Mouse (Mus musculus): ENCODE results near the gene Aff3.

DNA sequence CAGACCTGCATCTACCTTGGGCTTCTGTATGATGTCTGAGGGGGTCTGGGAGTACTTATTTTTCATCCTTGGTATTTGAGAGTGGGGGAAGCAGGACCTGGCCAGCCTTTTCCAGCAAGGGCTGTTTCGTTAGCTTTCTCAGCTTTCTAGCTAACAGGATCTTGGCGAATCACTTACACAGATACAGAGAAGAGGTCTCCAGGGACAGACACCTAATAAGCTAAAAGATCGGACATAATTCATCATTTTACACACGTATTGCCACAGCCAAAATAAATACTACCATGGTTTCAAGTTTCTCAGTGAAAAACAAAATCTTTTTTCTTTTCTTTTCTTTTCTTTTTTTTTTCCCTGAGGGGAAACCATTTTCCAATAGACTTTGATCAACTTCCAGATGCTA lies 354.7 kb downstream of the Aff3 start:
- no peak for TF ChIP-seq CTCF (IDR thresholded peaks at IDR 0.05; ENCODE audit: insufficient read depth, low read length)
- TF ChIP-seq POLR2A (IDR thresholded peaks at IDR 0.05; ENCODE audit: borderline replicate concordance, extremely low read depth, low read depth, low read length), result no peak

Measured in lung, adult 2 months (tissue).